Mouse (Mus musculus) intestine, embryonic 15.5 days (tissue): ENCODE measurements around the gene Fam118b. TPM values are rescaled to one million over a fixed set of nuclear protein-coding genes. Genes with fewer than 3 reads are reported as not detected.

Experiments
- ATAC-seq: fragments of 200-750 bp; cut with Nextera tagmentation; 2 replicates; pipeline ENCODE4 v1.8.0; 2017; ENCODE audit warnings: moderate TSS enrichment, moderate library complexity
- H3K27ac ChIP-seq: fragments of 300-500 bp; sonication (generic); 2 replicates; pipeline ENCODE4 v1.5.1; 2015; ENCODE audit warnings: mild to moderate bottlenecking, inconsistent platforms
- H3K27me3 ChIP-seq: fragments of 300-500 bp; sonication (generic); replicated peaks from 2 replicates; pipeline ENCODE4 v1.6.1; 2015; ENCODE audit warnings: inconsistent platforms
- H3K36me3 ChIP-seq: fragments of 300-500 bp; sonication (generic); 2 replicates; pipeline ENCODE4 v1.6.1; 2015; ENCODE audit warnings: inconsistent platforms
- H3K4me1 ChIP-seq: fragments of 300-500 bp; sonication (generic); replicated peaks from 2 replicates; pipeline ENCODE4 v1.6.1; 2015; ENCODE audit warnings: inconsistent platforms
- H3K4me2 ChIP-seq: fragments of 300-500 bp; sonication (generic); replicated peaks from 2 replicates; pipeline ENCODE4 v1.6.1; 2015; ENCODE audit warnings: mild to moderate bottlenecking, inconsistent platforms
- H3K4me3 ChIP-seq: fragments of 300-500 bp; sonication (generic); replicated peaks from 2 replicates; pipeline ENCODE4 v1.5.1; 2015; ENCODE audit warnings: inconsistent platforms
- H3K9ac ChIP-seq: fragments of 300-500 bp; sonication (generic); 2 replicates; pipeline ENCODE4 v1.6.1; 2015; ENCODE audit warnings: inconsistent platforms
- H3K9me3 ChIP-seq: fragments of 300-500 bp; sonication (generic); 2 replicates; pipeline ENCODE4 v1.6.1; 2016; ENCODE audit warnings: inconsistent platforms
- WGBS: fragments of 180-500 bp; shearing (Covaris S2); methylation state at CpG from one replicate; pipeline ENCODE4 v1.1.7; 2015; 5-methylcytosine and 5-hydroxymethylcytosine counted together
- polyA plus RNA-seq: library from polyadenylated mRNA; unstranded; fragments of >200 nt; fragmentation: Nextera tagmentation; extraction: Ambion mirVana; gene quantifications from 2 replicates; pipeline ENCODE4 v1.2.1, GENCODE M21; 2015

Fam118b gene
- polyA plus RNA-seq, 1 experiment from 2014 or later, result 52.8 TPM

GRCm38 (mm10) chr9:35289992-35290391 is 22.4 kb upstream of the Fam118b start:
- WGBS, result 33% methylated on average over 7 of the region's 7 CpGs
- Histone ChIP-seq H3K4me2 (peak overlapping the region; percentile 22; the same call in 1 of the 2 replicates), H3K9ac (no peak overlapping the region), H3K36me3 (no peaks in the 10 kb centered on the region), H3K27ac (0 out of 2 replicates have a peak overlapping the region, but pooled peaks have one; percentile 27), H3K4me3 (no peak overlapping the region), H3K4me1 (0 out of 2 replicates have a peak, but pooled peaks cover 2% of the 10 kb centered on the region), H3K27me3 (no peaks in the 10 kb centered on the region), H3K9me3 (no peaks in the 10 kb centered on the region)
- peak; percentile 83 for ATAC-seq

- Histone ChIP-seq H3K27ac (no peak overlapping the region), H3K9me3 (no peaks in the 10 kb centered on the region), H3K27me3 (no peaks in the 10 kb centered on the region), H3K4me1 (peaks cover 6% of the 10 kb centered on the region; the same call in 1 of the 2 replicates), H3K4me3 (no peak overlapping the region), H3K36me3 (no peaks in the 10 kb centered on the region), H3K9ac (no peak overlapping the region), H3K4me2 (no peak overlapping the region)
- ATAC-seq, result no peak
- 93% methylated on average over 3 of the region's 3 CpGs for WGBS
Measured at GRCm38 (mm10) chr9:35286351-35286750, 18.7 kb upstream of the Fam118b start.

GRCm38 (mm10) chr9:35284351-35284750 is 16.7 kb upstream of the Fam118b start:
- Histone ChIP-seq H3K4me2 (no peak overlapping the region), H3K4me1 (peaks cover 6% of the 10 kb centered on the region; the same call in 1 of the 2 replicates), H3K4me3 (no peak overlapping the region), H3K9ac (no peak overlapping the region), H3K9me3 (no peaks in the 10 kb centered on the region), H3K27me3 (no peaks in the 10 kb centered on the region), H3K27ac (no peak overlapping the region), H3K36me3 (no peaks in the 10 kb centered on the region)
- no peak for ATAC-seq
- WGBS, result 70% methylated on average over 4 of the region's 4 CpGs

GRCm38 (mm10) chr9:35283415-35284069 is 15.9 kb upstream of the Fam118b start:
- H3K9me3 ChIP-seq, result no peaks in the 10 kb centered on the region
- WGBS, result 71% methylated on average over 13 of the region's 13 CpGs

GRCm38 (mm10) chr9:35282851-35283200 is 15.2 kb upstream of the Fam118b start:
- no peak overlapping the region for H3K4me2 ChIP-seq
- no peaks in the 10 kb centered on the region for H3K9me3 ChIP-seq
- H3K9ac ChIP-seq, result no peak overlapping the region
- H3K27me3 ChIP-seq, result no peaks in the 10 kb centered on the region
- H3K36me3 ChIP-seq, result no peaks in the 10 kb centered on the region
- H3K4me1 ChIP-seq, result peaks cover 6% of the 10 kb centered on the region; the same call in 1 of the 2 replicates
- H3K27ac ChIP-seq, result no peak overlapping the region
- 60% methylated on average over 5 of the region's 5 CpGs for WGBS
- ATAC-seq, result no peak
- no peak overlapping the region for H3K4me3 ChIP-seq

More at GRCm38 (mm10) chr9:35283415-35284069, 15.9 kb upstream of the Fam118b start:
- peak; percentile 35; the same call in 1 of the 2 replicates for ATAC-seq
- Histone ChIP-seq H3K9ac (no peak overlapping the region), H3K27ac (no peak overlapping the region), H3K4me2 (no peak overlapping the region), H3K27me3 (no peaks in the 10 kb centered on the region), H3K4me1 (peaks cover 6% of the 10 kb centered on the region; the same call in 1 of the 2 replicates), H3K36me3 (no peaks in the 10 kb centered on the region), H3K4me3 (no peak overlapping the region)

GRCm38 (mm10) chr9:35282006-35282850 is 14.6 kb upstream of the Fam118b start:
- 11% methylated on average over 5 of the region's 5 CpGs for WGBS
- peak; percentile 34; the same call in 1 of the 2 replicates for ATAC-seq
- no peak overlapping the region for H3K4me2 ChIP-seq

GRCm38 (mm10) chr9:35278451-35278850 is 10.8 kb upstream of the Fam118b start:
- Histone ChIP-seq H3K9ac (no peak overlapping the region), H3K4me3 (no peak overlapping the region), H3K36me3 (peaks cover 10% of the 10 kb centered on the region), H3K4me2 (no peak overlapping the region), H3K27me3 (no peaks in the 10 kb centered on the region), H3K9me3 (no peaks in the 10 kb centered on the region), H3K27ac (no peak overlapping the region), H3K4me1 (peaks cover 4% of the 10 kb centered on the region; the same call in 1 of the 2 replicates)
- WGBS, result 85% methylated on average over 4 of the region's 4 CpGs
- no peak for ATAC-seq

More at GRCm38 (mm10) chr9:35282006-35282850, 14.6 kb upstream of the Fam118b start:
- peaks cover 4% of the 10 kb centered on the region; the same call in 1 of the 2 replicates for H3K36me3 ChIP-seq
- no peak overlapping the region for H3K9ac ChIP-seq
- peaks cover 6% of the 10 kb centered on the region; the same call in 1 of the 2 replicates for H3K4me1 ChIP-seq
- H3K27me3 ChIP-seq, result no peaks in the 10 kb centered on the region
- H3K4me3 ChIP-seq, result no peak overlapping the region
- H3K27ac ChIP-seq, result no peak overlapping the region
- H3K9me3 ChIP-seq, result no peaks in the 10 kb centered on the region

GRCm38 (mm10) chr9:35277855-35278365 is 10.3 kb upstream of the Fam118b start:
- H3K4me3 ChIP-seq, result no peak overlapping the region
- peaks cover 14% of the 10 kb centered on the region for H3K36me3 ChIP-seq
- H3K27ac ChIP-seq, result no peak overlapping the region
- H3K27me3 ChIP-seq, result no peaks in the 10 kb centered on the region
- no peaks in the 10 kb centered on the region for H3K9me3 ChIP-seq
- WGBS, result 79% methylated on average over 3 of the region's 3 CpGs
- ATAC-seq, result no peak
- no peak overlapping the region for H3K4me2 ChIP-seq
- H3K9ac ChIP-seq, result no peak overlapping the region
- no peaks in the 10 kb centered on the region for H3K4me1 ChIP-seq

- Histone ChIP-seq H3K9me3 (no peaks in the 10 kb centered on the region), H3K27me3 (no peaks in the 10 kb centered on the region), H3K4me1 (peaks cover 6% of the 10 kb centered on the region; the same call in 1 of the 2 replicates), H3K27ac (peak overlapping the region; percentile 63; the same call in 1 of the 2 replicates), H3K9ac (peak overlapping the region; percentile 73), H3K36me3 (0 out of 2 replicates have a peak, but pooled peaks cover 5% of the 10 kb centered on the region), H3K4me3 (peak overlapping the region; percentile 82), H3K4me2 (peak overlapping the region; percentile 59)
- peak; percentile 44 for ATAC-seq
- 1% methylated on average over 21 of the region's 21 CpGs for WGBS
Measured at GRCm38 (mm10) chr9:35267976-35268715, 541 bp upstream of the Fam118b start.

- no peak overlapping the region for H3K27ac ChIP-seq
- H3K4me2 ChIP-seq, result no peak overlapping the region
- H3K9ac ChIP-seq, result no peak overlapping the region
- no peaks in the 10 kb centered on the region for H3K27me3 ChIP-seq
- H3K4me3 ChIP-seq, result no peak overlapping the region
- no peaks in the 10 kb centered on the region for H3K36me3 ChIP-seq
- no peaks in the 10 kb centered on the region for H3K9me3 ChIP-seq
- WGBS, result 55% methylated on average over 3 of the region's 3 CpGs
- 0 out of 2 replicates have a peak, but pooled peaks cover 6% of the 10 kb centered on the region for H3K4me1 ChIP-seq
- ATAC-seq, result no peak
Measured at GRCm38 (mm10) chr9:35264509-35264908, 3.1 kb downstream of the Fam118b start.

- Histone ChIP-seq H3K9ac (no peak overlapping the region), H3K9me3 (no peaks in the 10 kb centered on the region), H3K36me3 (no peaks in the 10 kb centered on the region), H3K27ac (no peak overlapping the region), H3K4me3 (no peak overlapping the region), H3K4me2 (no peak overlapping the region), H3K27me3 (no peaks in the 10 kb centered on the region), H3K4me1 (0 out of 2 replicates have a peak, but pooled peaks cover 2% of the 10 kb centered on the region)
- WGBS, result 67% methylated on average over 2 of the region's 2 CpGs
- peak; percentile 64 for ATAC-seq
Measured at GRCm38 (mm10) chr9:35263431-35263830, 4.2 kb downstream of the Fam118b start.
